Mouse (Mus musculus) E14TG2a.4 (cell line): Measurements from ENCODE around the gene Tpra1.

Source experiments
- CTCF ChIP-seq: conservative IDR thresholded peaks from 2 replicates; pipeline ENCODE4 v1.5.1; 2014; ENCODE audit warnings: low read length
- NANOG ChIP-seq: IDR thresholded peaks from 2 replicates; pipeline ENCODE4 v1.6.1; 2014; ENCODE audit warnings: borderline replicate concordance, low read length, mixed read lengths

DNA sequence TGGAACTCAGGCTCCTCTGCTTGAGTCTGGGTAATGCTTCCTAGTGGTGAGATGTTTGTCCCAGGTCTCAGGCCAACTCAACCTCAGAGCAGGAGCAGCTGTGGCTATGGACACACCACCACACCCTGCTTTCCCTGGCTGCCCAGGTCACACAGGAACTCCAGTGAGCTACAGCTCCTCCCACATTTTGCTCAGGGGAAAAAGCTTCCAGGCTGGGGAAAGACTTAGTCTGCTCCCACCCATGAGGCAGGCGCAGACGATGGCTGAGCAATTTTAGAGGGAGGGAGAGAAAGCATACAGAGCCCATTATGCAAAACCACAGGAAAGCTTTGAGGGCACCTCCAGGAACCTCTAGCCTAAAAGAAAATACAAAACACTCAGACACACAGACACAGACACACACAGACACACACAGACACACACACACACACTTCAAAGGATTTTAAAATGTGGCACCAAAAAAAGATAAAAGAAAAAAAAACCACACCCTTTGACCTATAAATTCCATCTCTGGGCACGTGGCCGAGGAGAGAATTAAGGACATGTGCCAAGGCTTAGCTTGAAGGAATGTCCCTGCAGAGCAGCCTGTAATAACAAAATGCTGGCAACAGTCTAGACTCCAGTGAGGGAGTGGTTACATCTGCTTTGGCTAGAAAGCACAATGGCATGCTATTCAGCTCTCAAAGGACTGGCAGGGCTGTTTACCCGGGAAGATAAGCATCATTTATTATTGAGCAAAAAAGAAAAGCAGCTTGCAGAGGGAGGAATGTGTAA, 22.6 kb downstream of the Tpra1 start:
- TF ChIP-seq CTCF (no peak), NANOG (no peak)
